Mouse (Mus musculus) MEL (cell line): ENCODE measurements around the gene Ccdc92b. TPM values are rescaled to one million over a fixed set of nuclear protein-coding genes. Genes with fewer than 3 reads are reported as not detected.

ENCODE experiments used
- DNase-seq: peaks from one replicate; pipeline ENCODE4 v3.0.0; 2011; ENCODE audit warnings: low read depth, low spot score
- H3K27ac ChIP-seq: 2 replicates; pipeline ENCODE4 v1.5.1; 2012; ENCODE audit warnings: low read depth, mild to moderate bottlenecking, control low read depth, low read length, moderate library complexity; ENCODE audit not compliant: control insufficient read depth
- H3K27me3 ChIP-seq, 2 experiments: fragments of 150-350 bp in 1 of 2; sonication (generic) in 1 of 2; 2 replicates each; pipeline ENCODE4 v1.6.1; 2012; ENCODE audit warnings: low read length in 2 of 2, mild to moderate bottlenecking in 2 of 2, improper control_type of control experiment in 1 of 2, moderate library complexity in 1 of 2; ENCODE audit not compliant: insufficient read depth in 2 of 2, control insufficient read depth in 1 of 2
- H3K36me3 ChIP-seq, 2 experiments: 2 replicates each; pipeline ENCODE4 v1.6.1; 2012 to 2014; ENCODE audit warnings: low read length in 2 of 2, improper control_type of control experiment in 1 of 2, inconsistent platforms in 1 of 2, mild to moderate bottlenecking in 1 of 2; ENCODE audit not compliant: insufficient read depth in 2 of 2, control insufficient read depth in 1 of 2
- H3K4me1 ChIP-seq, 2 experiments: fragments of 150-350 bp in 1 of 2; sonication (generic) in 1 of 2; 2 replicates each; pipeline ENCODE4 v1.6.1; 2012; ENCODE audit warnings: low read length in 2 of 2, improper control_type of control experiment in 1 of 2, mild to moderate bottlenecking in 1 of 2; ENCODE audit not compliant: insufficient read depth in 2 of 2, control insufficient read depth in 1 of 2
- H3K4me3 ChIP-seq, 2 experiments: fragments of 150-350 bp in 1 of 2; sonication (generic) in 1 of 2; 2 replicates each; pipeline ENCODE4 v1.5.1; 2012; ENCODE audit warnings: low read depth in 2 of 2, low read length in 2 of 2, mild to moderate bottlenecking in 2 of 2, moderate library complexity in 2 of 2, control low read depth in 1 of 2, improper control_type of control experiment in 1 of 2; ENCODE audit not compliant: control insufficient read depth in 1 of 2, insufficient read depth in 1 of 2
- H3K79me2 ChIP-seq: 2 replicates; pipeline ENCODE4 v1.6.1; 2012; ENCODE audit warnings: mild to moderate bottlenecking, low read length, moderate library complexity; ENCODE audit not compliant: control insufficient read depth, poor library complexity, insufficient read depth
- H3K9ac ChIP-seq: 2 replicates; pipeline ENCODE4 v1.6.1; 2012; ENCODE audit warnings: low read depth, mild to moderate bottlenecking, control low read depth, low read length, moderate library complexity; ENCODE audit not compliant: control insufficient read depth, poor library complexity, severe bottlenecking
- H3K9me3 ChIP-seq: fragments of 150-350 bp; sonication (generic); replicated peaks from 2 replicates; pipeline ENCODE4 v1.6.1; 2012; ENCODE audit warnings: mild to moderate bottlenecking, low read length, improper control_type of control experiment, moderate library complexity; ENCODE audit not compliant: insufficient read depth
- CHD1 ChIP-seq: IDR thresholded peaks from 2 replicates; pipeline ENCODE4 v1.6.1; 2012; ENCODE audit warnings: low read depth, mild to moderate bottlenecking, inconsistent platforms, low read length, improper control_type of control experiment
- CHD2 ChIP-seq: IDR thresholded peaks from 2 replicates; pipeline ENCODE4 v1.6.1; 2011; ENCODE audit warnings: low read length, improper control_type of control experiment
- CTCF ChIP-seq, 3 experiments: IDR thresholded peaks in 2 of 3; conservative IDR thresholded peaks in 1 of 3; 2 replicates each; pipeline ENCODE4 v1.5.1; 2011 to 2012; ENCODE audit warnings: low read length in 3 of 3, low read depth in 2 of 3, mild to moderate bottlenecking in 2 of 3, improper control_type of control experiment in 1 of 3, inconsistent platforms in 1 of 3, mixed read lengths in 1 of 3, moderate library complexity in 1 of 3; ENCODE audit not compliant: control insufficient read depth in 1 of 3, insufficient read depth in 1 of 3, poor library complexity in 1 of 3, severe bottlenecking in 1 of 3
- ELF1 ChIP-seq: IDR thresholded peaks from 2 replicates; pipeline ENCODE4 v1.6.1; 2014; ENCODE audit warnings: low read depth, mild to moderate bottlenecking, inconsistent platforms, low read length, improper control_type of control experiment, moderate library complexity
- EP300 ChIP-seq, 2 experiments: IDR thresholded peaks; 2 replicates each; pipeline ENCODE4 v1.6.1; 2011; ENCODE audit warnings: improper control_type of control experiment in 2 of 2, low read length in 2 of 2, low read depth in 1 of 2, mild to moderate bottlenecking in 1 of 2
- GABPA ChIP-seq: IDR thresholded peaks from 2 replicates; pipeline ENCODE4 v1.6.1; 2012; ENCODE audit warnings: low read depth, mild to moderate bottlenecking, inconsistent platforms, low read length, improper control_type of control experiment, moderate library complexity
- HCFC1 ChIP-seq: IDR thresholded peaks from 2 replicates; pipeline ENCODE4 v1.6.1; 2012; ENCODE audit warnings: low read depth, mild to moderate bottlenecking, inconsistent platforms, low read length, improper control_type of control experiment, moderate library complexity
- JUND ChIP-seq: IDR thresholded peaks from 2 replicates; pipeline ENCODE4 v1.6.1; 2011; ENCODE audit warnings: low read depth, mild to moderate bottlenecking, improper control_type of control experiment, low read length
- MYB ChIP-seq: IDR thresholded peaks from 2 replicates; pipeline ENCODE4 v1.6.1; 2011; ENCODE audit warnings: mild to moderate bottlenecking, low read depth, low read length, improper control_type of control experiment
- NELFE ChIP-seq: IDR thresholded peaks from 2 replicates; pipeline ENCODE4 v1.6.1; 2011; ENCODE audit warnings: low read depth, low read length, improper control_type of control experiment
- NRF1 ChIP-seq: IDR thresholded peaks from 2 replicates; pipeline ENCODE4 v1.6.1; 2014; ENCODE audit warnings: low read depth, mild to moderate bottlenecking, inconsistent platforms, low read length, improper control_type of control experiment, moderate library complexity; ENCODE audit not compliant: poor library complexity, insufficient read depth, severe bottlenecking
- POLR2A ChIP-seq, 2 experiments: IDR thresholded peaks; 2 replicates each; pipeline ENCODE4 v1.6.1; 2011 to 2012; ENCODE audit warnings: low read length in 2 of 2, mild to moderate bottlenecking in 2 of 2, control low read depth in 1 of 2, improper control_type of control experiment in 1 of 2, low read depth in 1 of 2, moderate library complexity in 1 of 2; ENCODE audit not compliant: control insufficient read depth in 1 of 2, insufficient read depth in 1 of 2, poor library complexity in 1 of 2
- POLR2AphosphoS2 ChIP-seq: IDR thresholded peaks from 2 replicates; pipeline ENCODE4 v1.6.1; 2011; ENCODE audit warnings: low read length, improper control_type of control experiment
- POLR2AphosphoS5 ChIP-seq: IDR thresholded peaks from 2 replicates; pipeline ENCODE4 v1.6.1; 2012; ENCODE audit warnings: low read depth, borderline replicate concordance, mild to moderate bottlenecking, inconsistent platforms, low read length, moderate library complexity, mixed read lengths
- RAD21 ChIP-seq: IDR thresholded peaks from 2 replicates; pipeline ENCODE4 v1.6.1; 2011; ENCODE audit warnings: mild to moderate bottlenecking, low read depth, low read length, improper control_type of control experiment
- RCOR1 ChIP-seq: IDR thresholded peaks from 2 replicates; pipeline ENCODE4 v1.6.1; 2012; ENCODE audit warnings: low read depth, mild to moderate bottlenecking, inconsistent platforms, low read length, improper control_type of control experiment
- TBP ChIP-seq: IDR thresholded peaks from 2 replicates; pipeline ENCODE4 v1.8.0; 2011; ENCODE audit warnings: low read depth, low read length, improper control_type of control experiment
- UBTF ChIP-seq: IDR thresholded peaks from 2 replicates; pipeline ENCODE4 v1.6.1; 2012; ENCODE audit warnings: low read depth, mild to moderate bottlenecking, inconsistent platforms, low read length, improper control_type of control experiment, moderate library complexity, borderline replicate concordance; ENCODE audit not compliant: insufficient read depth
- USF1 ChIP-seq: IDR thresholded peaks from 2 replicates; pipeline ENCODE4 v1.6.1; 2014; ENCODE audit warnings: low read depth, mild to moderate bottlenecking, inconsistent platforms, low read length, improper control_type of control experiment, moderate library complexity
- ZC3H11A ChIP-seq: IDR thresholded peaks from 2 replicates; pipeline ENCODE4 v1.6.1; 2012; ENCODE audit warnings: low read depth, mild to moderate bottlenecking, inconsistent platforms, low read length, improper control_type of control experiment
- ZNF384 ChIP-seq: IDR thresholded peaks from 2 replicates; pipeline ENCODE4 v1.6.1; 2012; ENCODE audit warnings: low read depth, mild to moderate bottlenecking, inconsistent platforms, low read length, improper control_type of control experiment
- polyA plus RNA-seq, 2 experiments: library from polyadenylated mRNA; stranded (reverse) in 1 of 2; unstranded in 1 of 2; fragments of >175 nt in 1 of 2; fragments of >200 nt in 1 of 2; gene quantifications; 2 replicates each; pipeline versions ENCODE4 v1.2.1 to v1.2.4; 2012; ENCODE audit warnings: low replicate concordance in 2 of 2, low read depth in 1 of 2; ENCODE audit not compliant: insufficient read length in 2 of 2, insufficient read depth in 1 of 2, missing spikeins in 1 of 2
- total RNA-seq: library from RNA; depleted of rRNA; stranded (reverse); fragments of 300-350 nt; gene quantifications from 2 replicates; pipeline ENCODE4 v1.2.3, GENCODE M21; 2012

Ccdc92b gene
- total and polyA plus RNA-seq, 3 experiments: 0.12 to 1.3 TPM; not detected in 1

GRCm38 (mm10) chr11:74627481-74627880 lies 8.1 kb downstream of the Ccdc92b start:
- Histone ChIP-seq H3K9ac (no peak overlapping the region), H3K79me2 (no peaks in the 10 kb centered on the region), H3K9me3 (no peaks in the 10 kb centered on the region), H3K4me3 (no peak overlapping the region), H3K4me1 (peaks cover 0 to 21% of the 10 kb centered on the region in 2 experiments; a peak in 3 of 4 replicates), H3K36me3 (peaks cover 0 to 8% of the 10 kb centered on the region in 2 experiments; a peak in 2 of 4 replicates), H3K27me3 (no peaks in the 10 kb centered on the region), H3K27ac (no peak overlapping the region)
- TF ChIP-seq RCOR1 (no peak), MYB (no peak), GABPA (no peak), USF1 (no peak), HCFC1 (no peak), TBP (no peak), NRF1 (no peak), JUND (no peak)
- no peak for DNase-seq

GRCm38 (mm10) chr11:74631880-74632789 lies 12.7 kb downstream of the Ccdc92b start:
- Histone ChIP-seq H3K9me3 (no peaks in the 10 kb centered on the region), H3K27me3 (no peaks in the 10 kb centered on the region), H3K4me1 (no peaks in the 10 kb centered on the region), H3K9ac (no peak overlapping the region), H3K27ac (no peak overlapping the region), H3K4me3 (no peak overlapping the region), H3K79me2 (no peaks in the 10 kb centered on the region), H3K36me3 (no peaks in the 10 kb centered on the region)
- no peak for DNase-seq
- no peak for TF ChIP-seq TBP
- TF ChIP-seq EP300 (IDR thresholded peaks at IDR 0.05; ENCODE audit: low read depth in 1 of 2, low read length in 2 of 2): no peak
- TF ChIP-seq USF1: no peak
- TF ChIP-seq CHD2: no peak

GRCm38 (mm10) chr11:74634490-74635275 lies 15.3 kb downstream of the Ccdc92b start:
- no peaks in the 10 kb centered on the region for H3K4me1 ChIP-seq
- DNase-seq: peak; percentile 86
- TF ChIP-seq CHD1: no peak
- no peak for TF ChIP-seq CHD2
- TF ChIP-seq RAD21: peak; percentile 92
- no peak for TF ChIP-seq NRF1
- TF ChIP-seq POLR2AphosphoS5: no peak
- no peak for TF ChIP-seq POLR2A (IDR thresholded peaks at IDR 0.05; ENCODE audit: control insufficient read depth in 1 of 2, insufficient read depth in 1 of 2, low read depth in 1 of 2, low read length in 2 of 2, poor library complexity in 1 of 2)
- TF ChIP-seq ZNF384: no peak; the same call in 1 of the 2 replicates
- TF ChIP-seq POLR2AphosphoS2: no peak
- TF ChIP-seq NELFE: no peak
- TF ChIP-seq ELF1: no peak
- TF ChIP-seq UBTF: no peak
- peak; percentile 87 to 90 (median 89) for TF ChIP-seq CTCF (IDR thresholded peaks at IDR 0.05 in 2 of 3, conservative IDR thresholded peaks at IDR 0.05 in 1 of 3; ENCODE audit: control insufficient read depth in 1 of 3, insufficient read depth in 1 of 3, low read depth in 2 of 3, low read length in 3 of 3, poor library complexity in 1 of 3, severe bottlenecking in 1 of 3)
- TF ChIP-seq HCFC1: no peak
- TF ChIP-seq EP300 (IDR thresholded peaks at IDR 0.05; ENCODE audit: low read depth in 1 of 2, low read length in 2 of 2): no peak
- peak; percentile 93 for TF ChIP-seq ZC3H11A
- no peak for TF ChIP-seq JUND

More at GRCm38 (mm10) chr11:74634490-74635275, 15.3 kb downstream of the Ccdc92b start:
- Histone ChIP-seq H3K27me3 (peaks cover 0 to 9% of the 10 kb centered on the region in 2 experiments; a peak in 3 of 4 replicates), H3K9me3 (no peaks in the 10 kb centered on the region), H3K27ac (no peak overlapping the region), H3K79me2 (no peaks in the 10 kb centered on the region), H3K4me3 (no peak overlapping the region), H3K9ac (no peak overlapping the region), H3K36me3 (no peaks in the 10 kb centered on the region)
